Mouse (Mus musculus) thymus, adult 2 months (tissue): ENCODE data around the gene Mri1.

Source experiments
- CTCF ChIP-seq: fragments of 200-500 bp; IDR thresholded peaks from 2 replicates; pipeline ENCODE4 v1.5.1; 2012; ENCODE audit warnings: mild to moderate bottlenecking, control low read depth, low read length, moderate library complexity, borderline replicate concordance; ENCODE audit not compliant: control insufficient read depth, poor library complexity, insufficient read depth; ENCODE audit errors: extremely low read depth
- POLR2A ChIP-seq: fragments of 200-500 bp; IDR thresholded peaks from 2 replicates; pipeline ENCODE4 v1.6.1; 2012; ENCODE audit warnings: mild to moderate bottlenecking, low read length, control low read depth, moderate library complexity; ENCODE audit not compliant: control insufficient read depth, poor library complexity, insufficient read depth; ENCODE audit errors: extremely low read depth

DNA sequence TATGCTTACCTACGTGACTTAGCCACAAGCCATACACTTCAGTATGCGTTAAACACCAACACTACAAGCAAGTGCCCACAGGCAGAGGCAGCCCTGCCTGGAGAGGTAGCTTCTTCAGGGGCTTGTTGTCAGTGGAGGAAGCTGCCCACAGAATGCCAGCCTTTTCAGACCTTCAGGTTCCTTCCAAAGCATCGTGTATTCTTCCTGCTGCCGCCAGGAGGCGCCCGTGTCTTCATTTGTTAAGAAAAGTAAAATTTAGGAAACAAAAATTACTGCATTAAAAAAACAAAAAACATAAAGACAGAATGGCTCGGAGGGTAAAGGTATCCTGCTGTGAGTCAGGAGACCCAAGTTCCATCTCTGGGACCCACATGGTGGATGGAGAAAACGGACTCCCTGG is 34.6 kb upstream of the Mri1 start:
- TF ChIP-seq POLR2A: no peak
- TF ChIP-seq CTCF: peak; percentile 55; the same call in 1 of the 2 replicates
